13 mouse cellular contexts compared by ENCODE assay signal in the genomic region with DNA sequence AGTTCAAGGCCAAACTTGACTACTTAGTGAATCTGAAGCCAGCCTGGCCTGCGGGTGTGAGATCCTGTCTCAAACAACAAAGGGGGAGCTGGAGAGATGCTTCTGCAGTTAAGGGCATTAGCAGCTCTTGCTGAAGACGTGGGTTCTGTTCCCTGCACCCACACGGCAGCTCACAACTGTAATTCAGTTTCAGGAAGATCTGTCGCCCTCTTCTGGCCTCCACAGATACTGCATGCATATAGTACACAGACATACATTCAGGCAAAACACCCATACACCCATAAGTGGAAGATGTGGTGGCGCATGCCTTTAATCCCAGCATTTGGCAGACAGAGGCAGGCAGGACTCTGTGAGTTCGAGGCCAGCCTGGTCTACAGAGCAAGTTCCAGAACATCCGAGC. TPM values are rescaled to one million over a fixed set of nuclear protein-coding genes. Genes with fewer than 3 reads are reported as not detected.
DNase-seq lines count a peak whose midpoint lies in the region; ATAC-seq and TF ChIP-seq lines count a peak whose summit lies in the region.
"Had no signal": no experiment of that assay in that cellular context is flagged by ENCODE, and none has a peak within 500 bp of the region (broad histone marks: within the 10 kb centered on the region; RNA-seq: fewer than 3 reads in every experiment).

No protein-coding gene starts in this region.

- peaks cover 16% of the 10 kb centered on the region for H3K4me1 ChIP-seq in liver, embryonic 12.5 days
- peaks cover 5 to 11% of the 10 kb centered on the region in 2 experiments; a peak in 2 of 4 replicates for H3K4me1 ChIP-seq in ES-E14 (ENCODE audit: control insufficient read depth in 2 of 2, insufficient read depth in 2 of 2, low read length in 2 of 2, poor library complexity in 1 of 2)
- H3K4me1 ChIP-seq in heart, embryonic 11.5 days (ENCODE audit: control insufficient read depth, insufficient read depth, low read length) = peaks cover 4% of the 10 kb centered on the region; the same call in 1 of the 2 replicates

- in situ Hi-C loops in ES-E14 (cut with MboI; ENCODE audit: low sequenced_read_pairs in 2 of 2, unreplicated experiment in 2 of 2) = no loop called here

- H3K27me3 ChIP-seq in liver, embryonic 12.5 days (replicated peaks) = no peaks in the 10 kb centered on the region
- H3K27me3 ChIP-seq in heart, embryonic 11.5 days (ENCODE audit: control insufficient read depth, insufficient read depth, low read length) = no peaks in the 10 kb centered on the region
- H3K27me3 ChIP-seq: liver, embryonic 15.5 days had no signal

- H3K4me3 ChIP-seq in liver, embryonic 12.5 days = no peak overlapping the region
- no peak overlapping the region for H3K4me3 ChIP-seq in ES-E14 (ENCODE audit: insufficient read depth in 1 of 2, low read depth in 1 of 2, low read length in 2 of 2, poor library complexity in 1 of 2, severe bottlenecking in 1 of 2)
- no peak overlapping the region for H3K4me3 ChIP-seq in heart, embryonic 11.5 days (ENCODE audit: low read depth, low read length)
- H3K4me3 ChIP-seq: erythroblast, embryonic 14.5 days; liver, embryonic 15.5 days had no signal

- ATAC-seq in liver, embryonic 12.5 days = no peak
- peak; percentile 54; the same call in 1 of the 2 replicates for ATAC-seq in megakaryocyte, adult 5-6 weeks (ENCODE audit: poor library complexity, severe bottlenecking)
- ATAC-seq in heart, embryonic 11.5 days (replicated peaks; ENCODE audit: insufficient number of reproducible peaks, low FRiP score, low TSS enrichment) = no peak

- DNase-seq in liver (peak; percentile 42), ES-E14 (ENCODE audit: low read depth, low spot score) (peak; percentile 77)
- DNase-seq in B cell, adult 2 months = peak; percentile 66 to 70
- DNase-seq in frontal cortex, adult 2 months (ENCODE audit: extremely low spot score in 1 of 2, low spot score in 1 of 2) = no peak
- DNase-seq: adrenal gland, postnatal 14 days; cerebellum, adult 9-11 months; right cerebral cortex, postnatal 14 days had no signal

- H3K27ac ChIP-seq in liver, embryonic 12.5 days = no peak overlapping the region
- no peak overlapping the region for H3K27ac ChIP-seq in ES-E14 (ENCODE audit: insufficient read depth, low read depth, low read length, poor library complexity, severe bottlenecking)
- no peak overlapping the region for H3K27ac ChIP-seq in heart, embryonic 11.5 days (ENCODE audit: low read depth, low read length)
- H3K27ac ChIP-seq: liver, embryonic 15.5 days had no signal

- H3K9ac ChIP-seq in liver, embryonic 12.5 days = no peak overlapping the region
- no peak overlapping the region for H3K9ac ChIP-seq in ES-E14 (ENCODE audit: insufficient read depth, low read depth, low read length, poor library complexity, severe bottlenecking)
- H3K9ac ChIP-seq in heart, embryonic 11.5 days (ENCODE audit: low read depth, low read length) = no peak overlapping the region
- H3K9ac ChIP-seq: liver, embryonic 15.5 days had no signal

- H3K9me3 ChIP-seq in liver, embryonic 12.5 days (replicated peaks) = peaks cover 14% of the 10 kb centered on the region
- no peaks in the 10 kb centered on the region for H3K9me3 ChIP-seq in ES-E14 (ENCODE audit: control insufficient read depth, insufficient read depth, low read depth, low read length)
- no peaks in the 10 kb centered on the region; the same call in none of the 2 replicates for H3K9me3 ChIP-seq in heart, embryonic 11.5 days (replicated peaks; ENCODE audit: control insufficient read depth, low read length)

- WGBS in liver, embryonic 12.5 days (ENCODE audit: insufficient replicate concordance) = 68% methylated on average over 7 of the region's 7 CpGs
- WGBS in heart, embryonic 11.5 days (ENCODE audit: insufficient replicate concordance) = 83% methylated on average over 7 of the region's 7 CpGs

- peaks cover 8% of the 10 kb centered on the region for H3K36me3 ChIP-seq in liver, embryonic 12.5 days
- H3K36me3 ChIP-seq in ES-E14 (ENCODE audit: control insufficient read depth, insufficient read depth, low read length, poor library complexity, severe bottlenecking) = no peaks in the 10 kb centered on the region
- no peaks in the 10 kb centered on the region; the same call in 1 of the 2 replicates for H3K36me3 ChIP-seq in heart, embryonic 11.5 days (ENCODE audit: control insufficient read depth, insufficient read depth, low read length)
- H3K36me3 ChIP-seq: liver, embryonic 15.5 days had no signal

- H3K4me2 ChIP-seq in liver, embryonic 12.5 days = no peak overlapping the region
- no peak overlapping the region for H3K4me2 ChIP-seq in heart, embryonic 11.5 days
- H3K4me2 ChIP-seq: liver, embryonic 15.5 days had no signal

TF ChIP-seq in ES-E14, 5 proteins besides CTCF, POLR2A, EP300 and RAD21:
- TF ChIP-seq HCFC1 (IDR thresholded peaks at IDR 0.05; ENCODE audit: borderline replicate concordance, insufficient read depth, low read length) (no peak), ZNF384 (IDR thresholded peaks at IDR 0.05; ENCODE audit: low read depth, low read length) (no peak), MAFK (IDR thresholded peaks at IDR 0.05; ENCODE audit: insufficient read depth, low read depth, low read length) (no peak), ZC3H11A (IDR thresholded peaks at IDR 0.05; ENCODE audit: borderline replicate concordance, low read depth, low read length) (no peak), CHD2 (IDR thresholded peaks at IDR 0.05; ENCODE audit: low read depth, low read length) (no peak)

RNA-seq across cellular contexts. Expression of gene Gm42791, which starts 5.5 kb away (rescaled TPM):
- polyA plus RNA-seq in liver, embryonic 12.5 days (2016; fragmentation: Nextera tagmentation; extraction: Ambion mirVana) = 0.51 and 1.7 TPM in 2 replicates
- total RNA-seq in ES-E14 (2012; rRNA removed) = 0.48 TPM in 1 of 2 replicates, not detected in the other
- total RNA-seq in megakaryocyte, adult 5-6 weeks (2015) = not detected in 2 replicates
- not detected in 2 replicates for total RNA-seq in megakaryocyte, adult 5-6 weeks (2017)
- 2.5 TPM in 1 of 2 replicates, not detected in the other for polyA plus RNA-seq in heart, embryonic 11.5 days (2014; fragmentation: Nextera tagmentation; extraction: Ambion mirVana)
- not detected in 2 replicates for polyA plus RNA-seq in frontal cortex, adult 2 months (2012; rRNA removed)
- polyA plus RNA-seq: gonadal fat pad, adult 2 months; liver, embryonic 15.5 days had no signal

Comparison
In these comparisons a context has a peak if more than half of its experiments do, and no peak if none do; other contexts are left out.
1. DNase-seq: peak in liver (single experiment), B cell, adult 2 months (2 of 2) and ES-E14 (single experiment); none in frontal cortex, adult 2 months (0 of 2).